Mouse (Mus musculus) telencephalon, adult 2 months (tissue): Measurements from ENCODE around the gene Cd7.
"Not testable (repeated sequence)": the region's sequence is repeated elsewhere in the genome, so short reads cannot be mapped to it uniquely, and the experiment has no call there.

ENCODE experiments used
- DNase-seq: peaks from one replicate; pipeline ENCODE4 v3.0.0-alpha.2; 2011; ENCODE audit warnings: low read depth, low spot score

The Cd7 gene

DNA sequence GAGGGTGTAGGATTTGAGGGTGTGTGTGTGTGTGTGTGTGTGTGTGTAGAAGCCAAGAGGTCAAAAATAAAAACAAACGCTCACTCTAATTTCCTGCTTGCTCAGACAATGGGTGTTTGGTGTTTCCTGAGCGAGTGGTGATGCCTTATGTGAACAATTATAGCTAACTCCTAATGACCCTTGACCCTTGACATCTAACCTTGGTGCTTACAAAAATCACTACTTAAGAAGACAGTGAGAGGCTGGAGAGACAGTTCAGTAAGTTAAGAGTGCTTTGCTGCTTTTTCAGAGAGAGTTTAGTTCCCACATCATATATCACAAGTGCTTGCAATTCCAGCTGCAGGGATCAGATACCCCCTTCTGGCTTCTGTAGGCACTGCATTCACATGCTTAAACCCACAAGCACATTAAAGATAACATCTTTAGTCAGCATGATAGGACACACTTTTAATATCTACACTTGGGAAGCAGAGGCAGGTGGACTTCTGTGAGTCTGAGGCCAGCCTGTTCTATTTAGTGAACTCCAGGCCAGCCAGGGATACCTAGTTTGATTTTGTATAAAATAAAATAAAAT, 8.7 kb upstream of the Cd7 start:
- no peak for DNase-seq

DNA sequence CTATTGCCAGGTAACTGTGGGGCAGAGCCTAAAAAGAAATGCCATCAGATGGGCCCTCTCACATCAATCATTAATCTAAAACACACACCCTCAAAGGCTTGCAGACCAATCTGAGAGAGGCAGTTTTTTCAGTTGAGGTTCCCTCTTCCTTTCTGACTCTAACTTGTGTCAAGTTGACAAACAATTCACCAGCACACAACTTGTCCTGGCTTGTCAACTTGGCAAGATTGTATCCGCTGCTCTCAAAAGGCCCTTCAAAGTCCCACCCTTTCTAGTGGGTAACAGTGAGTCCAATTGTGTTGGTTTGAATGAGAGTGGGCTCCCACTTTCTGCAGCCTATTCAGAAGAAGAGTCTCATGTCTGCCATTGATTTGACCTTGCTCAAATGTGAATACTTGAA, 6.1 kb upstream of the Cd7 start:
- DNase-seq, result no peak

DNA sequence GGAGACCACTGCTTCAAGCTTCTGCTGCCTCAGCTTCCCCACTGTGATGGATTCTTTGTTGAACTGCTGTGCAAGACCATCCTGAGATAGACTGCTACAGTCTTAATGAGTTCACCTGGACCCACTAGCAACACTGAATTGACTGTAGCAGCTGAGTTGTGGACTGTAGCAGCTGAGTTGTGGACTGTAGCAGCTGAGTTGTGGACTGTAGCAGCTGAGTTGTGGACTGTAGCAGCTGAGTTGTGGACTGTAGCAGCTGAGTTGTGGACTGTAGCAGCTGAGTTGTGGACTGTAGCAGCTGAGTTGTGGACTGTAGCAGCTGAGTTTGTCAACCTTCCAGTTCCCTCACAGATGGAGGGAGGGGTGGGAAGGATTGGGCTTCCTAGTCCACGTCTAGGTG, 3.8 kb upstream of the Cd7 start:
- DNase-seq, result not testable (repeated sequence)

DNA sequence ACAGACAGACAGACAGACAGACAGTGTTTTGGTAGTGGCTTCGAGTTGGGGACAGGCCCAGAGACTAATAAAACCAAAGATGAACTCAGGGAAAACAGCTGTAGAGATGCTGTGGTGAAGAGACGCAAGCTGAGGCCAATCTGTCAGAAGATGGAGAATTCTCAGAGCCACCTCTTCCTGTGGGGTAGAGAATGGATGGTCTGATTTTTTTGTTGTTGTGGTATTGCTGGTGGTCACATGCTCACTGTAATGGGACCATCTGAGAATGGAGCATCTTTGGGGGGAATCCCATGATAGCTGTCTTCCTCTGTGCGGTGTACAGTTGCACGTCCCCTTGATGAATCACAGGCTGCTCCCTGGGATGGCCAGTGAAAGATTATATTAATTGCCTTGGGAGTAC, 3.3 kb upstream of the Cd7 start:
- no peak for DNase-seq

DNA sequence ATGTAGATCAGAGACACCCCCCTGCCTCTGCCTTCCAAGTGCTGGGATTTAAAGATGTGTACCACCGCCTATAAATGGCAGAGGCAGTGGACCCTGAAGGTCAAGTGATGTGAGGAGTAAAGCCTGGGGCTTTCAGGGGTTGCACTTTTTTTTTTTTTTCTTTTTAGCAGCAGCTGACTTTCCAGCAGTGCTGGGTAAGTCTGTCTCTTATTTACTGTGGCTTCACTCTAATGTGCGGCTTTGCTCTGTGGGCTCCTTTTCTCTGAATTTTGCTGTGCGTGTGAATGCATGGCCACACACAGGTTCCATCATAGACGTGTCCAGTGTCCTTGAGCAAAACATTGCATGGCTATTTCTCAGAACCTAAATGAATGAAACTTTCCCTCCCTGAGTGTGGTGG, 2.4 kb upstream of the Cd7 start:
- DNase-seq, result no peak

DNA sequence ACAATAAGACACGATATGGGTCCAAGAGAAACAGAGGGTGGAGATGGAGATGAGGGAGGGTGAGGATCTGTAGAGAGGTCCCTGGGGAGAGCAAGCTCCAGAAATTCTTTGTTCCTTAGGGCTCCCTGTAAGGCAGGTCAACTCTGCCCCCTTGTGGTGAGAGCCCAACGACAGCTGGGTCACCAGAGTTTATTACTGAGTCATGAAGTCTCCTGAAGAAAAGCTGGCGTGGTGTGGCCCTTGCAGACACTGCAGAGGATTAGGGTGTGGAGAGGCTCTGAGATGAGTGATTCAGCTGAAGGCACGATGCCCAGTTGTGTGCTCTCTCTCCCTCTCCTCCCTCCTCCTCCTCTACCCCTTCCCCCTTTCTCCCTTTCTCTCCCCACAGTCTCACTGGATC, 2.0 kb upstream of the Cd7 start:
- peak; percentile 55 for DNase-seq

DNA sequence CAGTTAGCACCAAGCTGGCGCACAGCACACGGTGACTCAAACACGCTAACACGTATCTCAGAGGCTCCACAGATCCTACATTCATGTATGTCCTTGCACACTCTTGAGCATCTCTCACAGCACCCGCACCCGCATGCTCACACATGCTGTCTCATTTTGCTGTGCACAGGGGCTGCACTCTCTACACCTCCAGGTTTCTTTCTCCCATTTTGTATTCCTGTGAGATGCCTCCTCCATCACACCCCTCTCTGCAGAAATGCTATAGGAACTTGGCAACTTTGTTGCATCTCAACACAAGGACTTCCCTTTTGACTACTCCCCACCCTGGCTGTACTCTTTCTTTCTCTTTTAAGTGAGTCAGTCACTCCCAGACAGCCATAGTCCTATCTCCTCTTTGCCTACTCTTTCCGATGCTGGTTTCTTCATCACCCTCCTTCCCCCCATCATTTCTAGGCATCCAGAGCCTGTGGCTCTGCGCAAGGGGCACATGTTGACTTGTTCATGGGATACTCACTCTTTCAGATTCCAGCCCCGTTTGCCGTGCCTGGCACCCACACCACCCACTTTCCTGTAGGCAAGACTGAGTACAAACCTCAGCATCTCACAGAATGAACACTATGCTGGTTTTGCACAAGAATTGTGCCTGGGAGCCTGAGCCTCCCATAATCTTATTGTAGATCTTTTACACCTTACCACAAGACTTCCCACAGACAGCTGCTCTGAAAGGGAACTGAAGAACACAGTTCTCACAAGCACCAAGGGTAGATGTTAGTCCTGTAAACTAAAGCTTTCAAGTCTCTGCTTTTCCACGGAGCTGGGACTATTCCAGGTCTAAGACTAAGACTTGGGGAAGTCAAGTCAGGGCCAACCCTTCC, 615 bp downstream of the Cd7 start:
- peak; percentile 62 for DNase-seq

DNA sequence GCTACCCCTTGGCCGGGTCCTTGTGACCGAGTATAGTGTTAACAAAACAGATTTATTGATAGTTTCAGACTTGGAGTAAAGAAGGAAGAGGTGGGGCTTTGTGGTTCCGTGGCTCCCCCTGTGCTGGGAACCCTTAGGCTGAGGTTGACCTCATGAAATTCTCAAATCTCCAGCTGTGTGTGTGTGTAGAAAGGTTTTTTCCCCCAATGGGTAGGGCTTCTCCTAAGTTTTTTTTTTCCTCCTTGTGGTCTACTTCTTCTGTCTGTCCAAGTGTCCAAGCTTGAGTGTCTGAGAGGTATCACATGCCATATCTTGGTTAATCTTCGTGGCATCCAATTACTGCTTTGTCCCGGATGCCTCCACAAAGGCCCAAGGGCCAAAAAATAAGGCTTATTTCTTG, 6.1 kb downstream of the Cd7 start:
- DNase-seq, result no peak

DNA sequence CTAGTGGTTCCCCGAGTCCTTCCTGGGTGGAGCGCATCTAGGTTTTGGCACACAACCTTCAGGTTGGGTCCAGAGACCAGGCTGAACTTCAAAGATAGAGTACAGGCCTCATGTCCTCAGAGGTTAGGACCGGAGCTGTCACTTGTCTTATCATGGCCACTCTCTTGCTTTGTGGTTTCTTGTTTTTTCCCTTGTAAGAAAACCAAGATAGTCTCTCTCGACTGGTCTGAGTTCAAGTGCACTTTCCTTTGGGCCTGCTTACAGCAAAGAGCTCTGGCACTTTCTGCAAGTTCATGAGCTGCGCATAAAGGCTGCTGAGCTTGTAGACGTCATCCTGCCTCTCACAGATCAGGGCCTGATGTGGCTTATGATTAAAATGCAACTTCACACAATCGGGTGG, 12.0 kb downstream of the Cd7 start:
- DNase-seq, result no peak

DNA sequence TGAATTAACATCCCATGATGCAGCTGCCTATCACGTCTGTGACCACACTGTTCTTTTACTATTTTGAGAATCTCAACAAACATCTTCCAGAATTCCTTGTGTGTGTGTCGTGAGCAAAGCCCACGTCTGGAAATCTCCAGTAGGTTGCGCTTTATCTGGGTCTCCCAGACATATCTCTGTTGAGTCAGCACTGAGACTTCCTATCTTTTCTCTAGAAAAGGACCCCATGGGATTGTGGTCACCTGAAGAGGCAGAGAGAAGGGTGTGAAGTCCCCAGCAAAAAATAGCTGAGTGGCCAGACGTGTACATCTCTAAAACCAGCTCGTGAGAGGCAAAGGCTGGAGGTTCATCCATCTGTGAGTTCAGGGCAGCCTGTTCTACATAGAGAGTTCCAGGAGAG, 15.1 kb downstream of the Cd7 start:
- no peak for DNase-seq

DNA sequence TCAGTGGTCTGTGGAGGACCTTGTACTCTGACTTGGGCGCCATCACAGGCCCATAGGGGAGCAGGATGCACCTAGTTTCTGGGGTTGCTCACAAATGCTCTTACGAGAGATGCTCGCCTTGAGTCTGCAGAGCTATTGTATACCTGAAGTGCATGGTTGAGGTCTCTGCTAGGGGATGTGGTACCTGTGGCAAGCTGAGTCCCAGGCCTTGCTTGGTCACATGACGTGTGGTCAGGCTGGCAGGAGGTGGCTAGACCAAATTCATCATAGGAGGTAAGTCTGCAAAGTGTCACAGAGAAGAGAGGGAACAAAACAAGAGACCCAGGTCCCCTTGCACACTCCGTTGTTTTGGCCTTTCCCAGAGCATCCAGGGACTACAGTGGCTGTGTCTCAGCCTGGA, 19.7 kb downstream of the Cd7 start:
- no peak for DNase-seq

DNA sequence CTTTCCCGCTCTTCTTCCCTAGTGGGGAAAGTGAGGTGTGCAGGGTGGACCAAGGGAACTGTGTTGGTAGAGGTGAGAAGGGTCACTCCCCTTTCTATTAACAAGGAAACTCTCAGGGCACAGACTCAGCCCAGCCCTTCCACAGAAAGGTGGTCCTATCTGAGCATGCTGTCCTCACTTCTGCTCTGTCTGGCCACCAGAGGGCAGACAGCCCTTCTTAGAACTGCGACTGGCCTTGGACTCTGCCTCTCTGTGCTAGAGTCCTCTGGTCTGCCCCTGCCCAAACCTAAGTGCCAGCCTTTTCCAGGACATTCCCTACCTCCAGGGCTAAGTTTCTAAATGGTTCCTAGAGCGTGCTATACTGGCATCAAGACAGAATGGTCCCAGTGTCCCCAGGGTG, 21.5 kb downstream of the Cd7 start:
- DNase-seq, result no peak

DNA sequence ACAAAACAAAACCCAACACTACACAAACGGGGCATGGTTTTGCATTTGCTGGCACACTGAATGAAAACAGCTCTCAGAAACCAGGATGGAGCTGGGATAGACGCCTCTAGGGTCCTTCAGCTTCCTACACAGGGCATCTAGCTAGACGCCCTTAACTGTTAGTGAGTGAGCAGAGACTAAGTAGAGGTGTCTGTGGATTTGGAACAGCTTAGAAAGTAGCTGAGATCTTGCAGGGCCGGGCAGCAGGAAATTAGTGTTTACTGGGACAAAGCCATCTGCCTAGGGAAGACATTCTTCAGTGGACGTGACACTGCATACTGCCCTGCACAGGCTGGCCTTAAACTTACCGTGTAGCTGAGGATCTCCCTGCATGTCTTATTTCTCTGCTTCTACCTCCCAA, 23.7 kb downstream of the Cd7 start:
- DNase-seq, result no peak

DNA sequence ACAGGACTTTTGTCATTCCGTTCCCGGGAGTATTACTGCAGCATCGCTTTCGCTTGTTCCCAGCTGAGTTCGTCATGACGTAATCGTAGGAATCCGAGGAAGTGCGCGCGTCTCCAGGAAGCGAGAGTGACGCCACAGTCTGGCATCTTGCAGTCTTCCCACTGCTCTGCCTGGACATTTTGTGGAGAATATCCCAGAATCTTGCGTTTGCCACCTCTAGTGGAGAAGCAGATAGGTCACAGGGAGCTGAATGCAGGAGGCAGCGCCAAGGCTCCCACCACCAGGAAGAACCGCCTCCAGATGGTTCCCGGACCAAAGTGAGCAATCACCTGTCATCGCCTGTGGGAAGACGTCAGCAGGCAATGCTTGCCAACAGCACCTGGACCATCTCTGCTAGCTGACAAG, 24.3 kb downstream of the Cd7 start:
- DNase-seq, result peak; percentile 71

DNA sequence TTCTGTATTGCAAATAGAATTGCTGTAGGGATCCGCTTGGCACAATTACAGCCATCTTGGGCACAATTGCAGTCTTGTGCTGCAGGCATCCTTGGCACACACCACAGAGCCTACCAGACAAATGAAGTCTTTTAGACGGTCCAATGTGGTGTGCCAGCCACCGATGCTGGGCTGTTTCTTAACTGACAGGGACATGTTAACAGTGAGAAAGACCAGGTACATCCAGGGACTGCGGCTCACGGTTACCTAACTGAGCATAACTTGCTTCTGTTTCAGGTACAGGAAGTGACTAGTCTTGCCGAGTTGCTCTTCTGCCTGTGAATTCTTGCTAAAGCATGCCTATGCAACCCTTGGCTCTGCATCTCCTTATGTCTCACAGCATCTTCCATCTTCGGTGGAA, 25.6 kb downstream of the Cd7 start:
- DNase-seq, result no peak

DNA sequence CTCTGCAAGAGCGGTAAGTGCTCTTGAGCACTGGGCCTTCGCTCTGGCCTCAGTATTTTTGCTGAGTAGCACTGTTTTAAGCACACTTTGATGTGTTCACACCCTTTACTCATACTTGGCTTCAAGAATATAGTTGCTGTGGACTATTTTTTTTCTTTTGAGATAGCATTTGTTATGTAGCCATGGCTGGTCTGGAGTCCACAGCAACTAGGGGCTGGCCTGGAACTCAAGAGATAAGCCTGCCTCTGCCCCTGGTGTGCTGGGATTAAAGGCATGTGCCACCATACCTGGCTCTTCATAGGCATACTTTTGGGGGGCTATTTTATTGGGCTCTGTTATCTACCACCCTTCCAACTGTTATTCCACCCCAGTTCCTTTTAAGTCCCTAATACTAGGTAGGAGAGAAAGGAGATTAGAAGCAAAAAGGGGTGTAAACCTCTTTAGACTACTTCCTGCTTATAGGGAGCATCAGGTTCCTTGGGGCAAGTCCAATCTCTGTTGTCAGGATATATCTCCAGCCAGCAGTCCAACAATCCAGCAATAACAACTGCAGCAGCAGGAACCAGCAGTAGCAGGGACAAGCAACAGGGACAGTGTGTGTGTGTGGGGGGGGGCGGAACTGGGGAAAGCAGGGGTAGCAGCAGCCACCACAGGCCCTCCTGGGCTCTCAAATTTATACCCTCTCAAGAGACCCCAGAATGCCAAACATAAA, 29.0 kb downstream of the Cd7 start:
- DNase-seq, result no peak

DNA sequence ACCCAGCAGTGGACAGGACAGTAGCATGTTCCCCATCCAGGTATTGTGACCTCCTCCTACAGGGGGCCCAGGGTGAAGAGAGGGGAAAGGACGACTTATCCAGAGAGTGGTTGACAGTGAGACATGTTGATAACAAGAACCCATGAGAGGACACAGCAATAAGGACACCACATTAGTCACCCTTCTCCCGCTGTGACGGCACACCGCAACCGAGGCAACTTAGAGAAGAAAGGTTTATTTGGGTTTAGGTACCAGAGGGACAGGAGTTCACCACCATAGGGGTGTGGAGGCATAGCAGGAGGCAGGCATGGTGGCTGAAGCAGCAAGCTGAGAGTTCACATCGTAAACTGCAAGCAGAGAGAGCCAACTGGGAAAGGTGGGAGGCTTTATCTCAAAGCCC, 33.0 kb downstream of the Cd7 start:
- DNase-seq, result no peak

DNA sequence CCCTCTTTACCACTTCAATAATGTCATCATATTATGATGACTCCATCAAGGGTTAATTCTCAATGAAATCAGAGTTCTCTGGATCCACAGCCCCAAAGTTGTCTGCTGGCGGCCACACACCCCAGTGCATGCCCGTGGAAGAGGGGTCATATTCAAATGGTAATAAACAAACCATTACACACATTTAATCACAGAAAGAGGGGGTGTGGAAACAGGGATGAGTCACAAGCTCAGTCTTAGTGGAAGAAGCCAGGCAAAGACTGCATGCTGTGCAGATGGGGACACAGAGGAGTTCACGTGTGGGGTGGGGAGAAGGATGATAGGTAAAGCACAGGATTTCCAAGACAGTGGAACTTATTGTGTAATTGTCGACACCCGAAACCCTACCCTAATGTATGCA, 34.9 kb downstream of the Cd7 start:
- no peak for DNase-seq

DNA sequence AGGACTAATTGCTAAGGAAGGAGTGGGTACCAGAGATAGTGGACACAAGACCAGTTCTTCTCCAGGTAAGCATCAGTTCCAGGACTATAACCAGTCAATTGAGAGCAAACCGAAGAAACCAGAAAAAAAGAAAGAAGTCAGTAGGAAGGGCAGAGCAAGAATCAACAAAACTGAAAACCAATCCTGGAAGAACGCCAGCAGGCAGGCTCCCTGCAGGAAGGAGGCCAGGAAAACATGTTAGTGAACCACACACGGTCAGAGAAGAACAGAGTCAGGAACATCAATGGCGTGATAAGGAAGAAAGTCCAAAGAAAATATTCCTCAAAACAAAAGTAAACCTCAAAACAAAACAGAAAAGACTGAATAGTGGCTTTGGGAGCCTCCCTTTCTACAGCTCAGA, 37.3 kb downstream of the Cd7 start:
- DNase-seq, result no peak

DNA sequence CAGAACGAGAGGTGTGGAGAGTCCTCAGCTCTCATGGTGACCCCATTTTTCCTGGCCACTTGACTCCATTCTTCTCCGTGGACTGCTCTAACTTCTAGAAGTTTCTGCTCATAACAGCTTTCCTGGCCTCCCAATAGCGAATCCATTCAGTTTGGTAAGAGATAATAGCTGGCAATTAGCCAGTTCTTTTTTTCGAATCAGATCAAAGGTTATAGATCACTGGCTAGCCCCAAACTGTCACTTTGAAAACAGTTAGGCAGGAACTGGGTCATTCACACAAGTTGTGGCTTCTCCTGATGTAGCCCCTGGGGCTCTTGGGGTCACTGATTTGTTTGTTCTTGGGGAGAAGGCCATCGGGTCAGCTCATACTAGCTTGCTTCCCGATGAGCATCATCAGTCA, 44.5 kb downstream of the Cd7 start:
- DNase-seq, result no peak

DNA sequence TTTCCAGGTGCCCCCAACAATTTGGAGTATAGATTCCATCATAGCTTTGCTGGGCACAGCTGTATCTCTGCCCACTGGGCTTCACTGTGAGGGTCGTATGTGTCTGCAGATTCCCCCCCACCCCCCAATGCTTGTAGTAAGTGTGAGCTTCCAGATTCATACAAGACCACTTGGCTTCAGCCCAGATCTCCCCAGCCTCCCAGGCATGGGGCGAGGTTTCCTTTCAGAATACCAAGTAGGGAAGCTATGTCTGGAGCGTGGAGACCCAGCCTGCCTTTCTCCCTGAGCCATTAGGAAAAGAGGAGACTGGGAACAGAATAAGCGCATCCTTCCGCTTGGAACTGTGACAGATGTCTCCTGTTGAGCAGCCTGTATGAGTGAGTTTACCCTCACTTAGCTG, 45.6 kb downstream of the Cd7 start:
- DNase-seq, result no peak

DNA sequence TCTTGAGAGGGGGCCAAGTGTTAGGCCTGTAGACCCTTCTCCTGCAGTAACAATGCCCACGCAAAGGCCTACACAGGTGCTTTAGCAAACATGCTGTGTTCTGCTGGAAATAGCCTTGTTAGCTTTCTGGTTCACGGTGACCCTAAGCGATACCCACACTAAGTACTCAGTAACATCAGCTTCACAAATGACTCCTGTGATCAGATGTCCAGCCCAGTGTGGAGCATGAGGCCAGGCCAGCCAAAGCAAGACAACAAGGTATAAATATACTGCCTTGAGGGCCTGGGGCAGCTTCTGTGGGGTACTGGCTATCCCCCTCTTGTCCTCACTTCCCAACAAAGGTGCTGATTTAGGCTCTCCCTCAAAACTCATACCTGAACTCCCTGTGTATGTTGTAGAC, 46.1 kb downstream of the Cd7 start:
- DNase-seq, result no peak

DNA sequence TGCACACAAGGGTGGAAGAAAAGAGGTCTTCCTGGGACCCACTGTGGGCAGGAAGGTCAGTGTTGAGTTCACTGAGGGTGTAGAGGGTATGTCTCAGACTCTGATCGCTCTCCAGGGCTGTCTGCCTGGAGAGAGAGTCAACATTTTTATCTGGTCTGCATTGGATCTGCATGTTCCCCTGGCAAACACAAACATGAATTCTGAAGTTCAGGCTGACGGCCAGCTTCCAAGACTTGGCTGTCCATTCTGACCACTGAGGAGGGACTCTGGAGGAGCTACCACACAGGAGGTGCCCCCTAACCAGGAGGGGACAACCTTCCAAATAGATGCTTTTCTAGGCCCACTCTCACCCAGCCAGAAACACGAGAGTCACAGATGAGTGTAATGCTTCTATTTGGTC, 47.4 kb downstream of the Cd7 start:
- DNase-seq, result no peak
